In the genomic region with DNA sequence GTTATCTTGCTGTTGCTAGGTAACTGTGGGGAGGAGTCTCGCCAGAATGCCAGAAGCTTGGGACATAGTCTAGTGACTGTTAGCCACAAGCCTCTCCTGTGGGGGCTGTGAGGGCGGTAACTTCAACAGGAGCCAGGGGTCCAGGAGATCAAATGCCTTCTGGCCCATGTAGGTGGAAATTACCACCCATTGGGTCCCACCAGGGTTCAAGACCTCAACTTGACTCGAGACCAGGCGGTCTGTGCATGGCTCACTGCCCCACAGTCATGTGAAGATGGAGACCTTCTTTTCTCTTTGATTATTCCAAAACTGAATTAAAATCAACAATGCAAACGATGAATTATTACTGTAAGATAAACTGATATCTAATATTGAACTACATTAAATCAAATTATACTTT, we compare ENCODE assay signal across 21 mouse cellular contexts.
DNase-seq lines count a peak whose midpoint lies in the region; ATAC-seq lines count a peak whose summit lies in the region.
"Had no signal": no experiment of that assay in that cellular context is flagged by ENCODE, and none has a peak within 500 bp of the region (broad histone marks: within the 10 kb centered on the region; RNA-seq: fewer than 3 reads in every experiment).

No protein-coding gene starts in this region.

- no peak overlapping the region for H3K27ac ChIP-seq in hindbrain, embryonic 10.5 days
- H3K27ac ChIP-seq in hindbrain, embryonic 14.5 days: no peak overlapping the region
- H3K27ac ChIP-seq in kidney, embryonic 15.5 days: no peak overlapping the region
- H3K27ac ChIP-seq: embryonic facial prominence, embryonic 13.5 days; embryonic facial prominence, embryonic 15.5 days; forebrain, embryonic 10.5 days; forebrain, embryonic 12.5 days had no signal

- H3K9me3 ChIP-seq in hindbrain, embryonic 10.5 days: no peaks in the 10 kb centered on the region
- no peaks in the 10 kb centered on the region for H3K9me3 ChIP-seq in hindbrain, embryonic 14.5 days (ENCODE audit: control insufficient read depth, low read length)
- H3K9me3 ChIP-seq in kidney, embryonic 15.5 days (replicated peaks): no peaks in the 10 kb centered on the region
- H3K9me3 ChIP-seq: embryonic facial prominence, embryonic 13.5 days; embryonic facial prominence, embryonic 15.5 days; forebrain, embryonic 10.5 days; forebrain, embryonic 12.5 days had no signal

- H3K4me3 ChIP-seq in hindbrain, embryonic 10.5 days: no peak overlapping the region
- no peak overlapping the region for H3K4me3 ChIP-seq in hindbrain, embryonic 14.5 days (replicated peaks; ENCODE audit: low read length)
- H3K4me3 ChIP-seq in kidney, embryonic 15.5 days (replicated peaks): no peak overlapping the region
- H3K4me3 ChIP-seq: embryonic facial prominence, embryonic 13.5 days; embryonic facial prominence, embryonic 15.5 days; erythroblast, embryonic 14.5 days; forebrain, embryonic 10.5 days; forebrain, embryonic 12.5 days had no signal

- H3K36me3 ChIP-seq in hindbrain, embryonic 10.5 days: no peaks in the 10 kb centered on the region
- H3K36me3 ChIP-seq in hindbrain, embryonic 14.5 days (replicated peaks; ENCODE audit: control insufficient read depth, insufficient read depth): no peaks in the 10 kb centered on the region
- H3K36me3 ChIP-seq in kidney, embryonic 15.5 days: no peaks in the 10 kb centered on the region
- H3K36me3 ChIP-seq: embryonic facial prominence, embryonic 13.5 days; embryonic facial prominence, embryonic 15.5 days; forebrain, embryonic 10.5 days; forebrain, embryonic 12.5 days had no signal

- no peak overlapping the region for H3K9ac ChIP-seq in hindbrain, embryonic 14.5 days
- H3K9ac ChIP-seq in kidney, embryonic 15.5 days: no peak overlapping the region
- H3K9ac ChIP-seq: embryonic facial prominence, embryonic 13.5 days; embryonic facial prominence, embryonic 15.5 days; forebrain, embryonic 12.5 days had no signal

- no peak overlapping the region for H3K4me2 ChIP-seq in hindbrain, embryonic 14.5 days (replicated peaks)
- no peak overlapping the region for H3K4me2 ChIP-seq in kidney, embryonic 15.5 days
- H3K4me2 ChIP-seq: embryonic facial prominence, embryonic 13.5 days; embryonic facial prominence, embryonic 15.5 days; forebrain, embryonic 12.5 days had no signal

- peaks cover 10% of the 10 kb centered on the region for H3K4me1 ChIP-seq in hindbrain, embryonic 10.5 days (replicated peaks)
- H3K4me1 ChIP-seq in hindbrain, embryonic 14.5 days (replicated peaks; ENCODE audit: control insufficient read depth, insufficient read depth, low read length): no peaks in the 10 kb centered on the region
- H3K4me1 ChIP-seq in kidney, embryonic 15.5 days: 0 out of 2 replicates have a peak, but pooled peaks cover 8% of the 10 kb centered on the region
- H3K4me1 ChIP-seq: embryonic facial prominence, embryonic 13.5 days; embryonic facial prominence, embryonic 15.5 days had no signal

- WGBS in hindbrain, embryonic 10.5 days: 40% methylated on average over 5 of the region's 5 CpGs
- WGBS in hindbrain, embryonic 14.5 days: 49% methylated on average over 5 of the region's 5 CpGs
- 53% methylated on average over 5 of the region's 5 CpGs for WGBS in kidney, embryonic 15.5 days

- H3K27me3 ChIP-seq in hindbrain, embryonic 10.5 days (ENCODE audit: insufficient read depth, poor library complexity, severe bottlenecking): no peaks in the 10 kb centered on the region
- H3K27me3 ChIP-seq in hindbrain, embryonic 14.5 days (ENCODE audit: control insufficient read depth, insufficient read depth, low read length): no peaks in the 10 kb centered on the region
- no peaks in the 10 kb centered on the region for H3K27me3 ChIP-seq in kidney, embryonic 15.5 days
- H3K27me3 ChIP-seq: embryonic facial prominence, embryonic 13.5 days; embryonic facial prominence, embryonic 15.5 days; forebrain, embryonic 12.5 days had no signal

- peak; percentile 2 for DNase-seq in embryo, embryonic 9.5 days (ENCODE audit: extremely low spot score)
- DNase-seq in embryo, embryonic 10.5 days (ENCODE audit: low spot score): no peak
- peak; percentile 5 for DNase-seq in hindbrain, embryonic 10.5 days (ENCODE audit: low spot score)
- no peak for DNase-seq in hindbrain, embryonic 14.5 days (ENCODE audit: low spot score)
- DNase-seq in kidney, adult 8-10 months: no peak
- DNase-seq: adrenal gland, adult 2 months; adrenal gland, postnatal 10 days; adrenal gland, postnatal 25 days; cerebellum, adult 11 months; cerebellum, adult 18-20 months; cerebellum, adult 9-10 months; cerebellum, postnatal 14 days; cerebellum, postnatal 36 days had no signal

- no peak for ATAC-seq in hindbrain, embryonic 14.5 days (ENCODE audit: low FRiP score)
- ATAC-seq in kidney, embryonic 15.5 days (replicated peaks; ENCODE audit: low FRiP score): peak; percentile 36; the same call in 1 of the 2 replicates
- ATAC-seq: forebrain, embryonic 14.5 days; forebrain, embryonic 16.5 days had no signal

Comparison
In these comparisons a context has a peak if more than half of its experiments do, and no peak if none do; other contexts are left out.
1. DNase-seq: peak in embryo, embryonic 9.5 days (single experiment) and hindbrain, embryonic 10.5 days (single experiment); none in embryo, embryonic 10.5 days (single experiment), hindbrain, embryonic 14.5 days (single experiment) and kidney, adult 8-10 months (0 of 2).